Mouse (Mus musculus) hindbrain, embryonic 10.5 days (tissue): Measurements from ENCODE around the gene Ctnnbl1. TPM values are rescaled to one million over a fixed set of nuclear protein-coding genes. Genes with fewer than 3 reads are reported as not detected.

Source experiments
- DNase-seq: peaks from one replicate; pipeline ENCODE4 v3.0.0-alpha.2; 2017; ENCODE audit warnings: low spot score
- H3K27ac ChIP-seq: fragments of 300-500 bp; sonication (generic); 2 replicates; pipeline ENCODE4 v1.5.1; 2016; ENCODE audit warnings: mild to moderate bottlenecking, moderate library complexity
- H3K27me3 ChIP-seq: fragments of 300-500 bp; sonication (generic); 2 replicates; pipeline ENCODE4 v1.6.1; 2016; ENCODE audit warnings: mild to moderate bottlenecking; ENCODE audit not compliant: poor library complexity, insufficient read depth, severe bottlenecking
- H3K36me3 ChIP-seq: fragments of 300-500 bp; sonication (generic); 2 replicates; pipeline ENCODE4 v1.6.1; 2016; ENCODE audit warnings: mild to moderate bottlenecking, moderate library complexity
- H3K4me1 ChIP-seq: fragments of 300-500 bp; sonication (generic); replicated peaks from 2 replicates; pipeline ENCODE4 v1.6.1; 2016; ENCODE audit warnings: mild to moderate bottlenecking
- H3K4me3 ChIP-seq: fragments of 300-500 bp; sonication (generic); 2 replicates; pipeline ENCODE4 v1.5.1; 2016; ENCODE audit warnings: mild to moderate bottlenecking, moderate library complexity
- H3K9me3 ChIP-seq: fragments of 300-500 bp; sonication (generic); 2 replicates; pipeline ENCODE4 v1.6.1; 2016; ENCODE audit warnings: mild to moderate bottlenecking, moderate library complexity
- WGBS: fragments of 180-500 bp; shearing (Covaris S2); methylation state at CpG from one replicate; pipeline ENCODE4 v1.1.7; 2016; 5-methylcytosine and 5-hydroxymethylcytosine counted together
- polyA plus RNA-seq: library from polyadenylated mRNA; unstranded; fragments of >200 nt; fragmentation: Nextera tagmentation; extraction: Ambion mirVana; gene quantifications from 2 replicates; pipeline ENCODE4 v1.2.1, GENCODE M21; 2016

Ctnnbl1 gene
- polyA plus RNA-seq, 1 experiment from 2014 or later: 93.4 TPM

GRCm38 (mm10) chr2:157715586-157716191 is 21.5 kb upstream of the Ctnnbl1 start:
- Histone ChIP-seq H3K4me1 (peaks cover 50% of the 10 kb centered on the region), H3K27ac (peak overlapping the region; percentile 17; the same call in 1 of the 2 replicates), H3K36me3 (no peaks in the 10 kb centered on the region), H3K9me3 (no peaks in the 10 kb centered on the region), H3K27me3 (no peaks in the 10 kb centered on the region), H3K4me3 (no peak overlapping the region)
- DNase-seq: peak; percentile 28
- 48% methylated on average over 12 of the region's 12 CpGs for WGBS

DNA sequence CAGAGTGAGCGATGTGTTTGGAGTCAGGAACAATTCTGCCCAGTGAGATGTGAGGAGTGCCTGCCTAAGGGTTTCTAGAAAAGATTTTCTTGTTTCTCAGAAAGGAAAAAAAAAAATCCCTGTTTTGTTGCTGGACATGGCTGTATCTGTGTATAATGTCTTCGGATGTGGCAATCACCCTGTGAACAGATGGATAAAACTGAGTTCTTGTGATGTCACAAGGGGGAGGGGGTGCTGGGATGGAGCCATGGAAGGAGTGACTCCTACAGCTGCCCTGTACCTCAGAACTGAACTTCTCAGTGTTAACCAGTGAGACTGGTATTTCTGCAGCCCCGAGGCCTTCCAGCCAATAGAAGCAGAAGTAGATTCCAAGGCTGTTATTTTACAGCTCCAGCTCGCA is 18.8 kb upstream of the Ctnnbl1 start:
- Histone ChIP-seq H3K4me3 (no peak overlapping the region), H3K9me3 (no peaks in the 10 kb centered on the region), H3K27me3 (no peaks in the 10 kb centered on the region), H3K27ac (no peak overlapping the region; the same call in 1 of the 2 replicates), H3K36me3 (no peaks in the 10 kb centered on the region), H3K4me1 (peaks cover 39% of the 10 kb centered on the region)
- no peak for DNase-seq
- 67% methylated on average over 4 of the region's 4 CpGs for WGBS

DNA sequence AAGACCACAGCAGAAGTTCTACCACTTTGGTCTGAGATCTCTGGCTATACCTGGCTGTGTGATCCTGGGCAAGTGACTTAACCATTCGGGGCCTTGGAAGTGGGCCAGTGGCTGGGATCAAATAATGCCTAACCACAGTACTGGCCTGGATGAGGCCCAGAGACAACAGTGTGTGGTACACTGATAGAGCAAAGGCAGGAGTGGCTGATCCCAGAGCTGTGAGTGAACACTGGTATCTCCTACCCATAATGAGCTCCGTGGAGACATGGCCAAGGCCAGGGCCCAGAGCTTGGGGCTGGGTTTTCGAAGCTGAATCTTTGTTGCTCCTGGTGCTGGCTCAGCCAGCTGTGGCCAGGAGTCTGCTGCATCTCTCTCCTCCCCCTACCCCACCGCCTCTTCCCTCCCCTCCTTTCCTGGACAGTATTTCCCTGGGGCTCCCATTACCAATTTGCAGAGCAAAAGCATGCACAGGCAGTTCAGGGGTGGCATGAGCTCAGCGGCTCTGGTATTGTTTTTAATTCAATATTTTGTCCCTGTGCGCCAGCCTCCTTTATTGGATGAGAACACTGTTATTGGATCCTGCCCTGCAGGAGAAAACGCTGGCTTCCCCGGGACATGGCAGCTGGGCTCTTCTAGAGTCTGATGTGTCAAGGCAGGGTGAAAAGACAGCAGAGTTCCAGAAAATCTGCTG is 13.2 kb upstream of the Ctnnbl1 start:
- H3K27me3 ChIP-seq: no peaks in the 10 kb centered on the region; the same call in 1 of the 2 replicates
- 56% methylated on average over 8 of the region's 8 CpGs for WGBS
- H3K4me3 ChIP-seq: no peak overlapping the region
- H3K36me3 ChIP-seq: no peaks in the 10 kb centered on the region
- peak; percentile 40 for DNase-seq
- peaks cover 35% of the 10 kb centered on the region for H3K4me1 ChIP-seq
- H3K9me3 ChIP-seq: no peaks in the 10 kb centered on the region
- H3K27ac ChIP-seq: peak overlapping the region; percentile 82

- 63% methylated on average over 5 of the region's 5 CpGs for WGBS
- H3K36me3 ChIP-seq: no peaks in the 10 kb centered on the region
- peak overlapping the region; percentile 82 for H3K27ac ChIP-seq
These were observed 12.7 kb upstream of the Ctnnbl1 start for GRCm38 (mm10) chr2:157724574-157724914.

DNA sequence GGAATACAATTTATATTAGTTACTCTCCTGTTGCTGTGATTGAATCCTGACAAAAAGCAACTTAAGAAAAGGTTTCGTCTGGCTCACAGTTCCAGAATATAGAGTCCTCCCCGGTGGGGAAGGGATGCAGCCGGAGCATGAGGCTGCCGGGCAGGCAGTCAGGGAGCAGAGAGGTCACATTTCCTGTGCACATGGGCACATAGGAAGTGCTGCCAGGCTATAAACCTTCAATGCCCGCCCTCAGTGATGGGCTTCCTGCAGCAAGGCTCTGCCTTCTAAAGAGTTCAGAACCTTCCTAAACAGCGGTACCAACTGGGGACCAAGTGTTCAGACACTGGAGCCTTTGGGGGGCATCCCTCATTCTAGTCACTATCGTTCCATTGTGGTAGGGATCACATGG is 7.4 kb downstream of the Ctnnbl1 start:
- no peak for DNase-seq
- Histone ChIP-seq H3K27ac (no peak overlapping the region), H3K9me3 (no peaks in the 10 kb centered on the region), H3K4me3 (no peak overlapping the region), H3K27me3 (no peaks in the 10 kb centered on the region), H3K4me1 (peaks cover 27% of the 10 kb centered on the region), H3K36me3 (peaks cover 17% of the 10 kb centered on the region; the same call in 1 of the 2 replicates)
- 85% methylated on average over 7 of the region's 7 CpGs for WGBS

More at GRCm38 (mm10) chr2:157724574-157724914, 12.7 kb upstream of the Ctnnbl1 start:
- no peak for DNase-seq
- Histone ChIP-seq H3K4me3 (no peak overlapping the region), H3K27me3 (no peaks in the 10 kb centered on the region; the same call in 1 of the 2 replicates), H3K9me3 (no peaks in the 10 kb centered on the region), H3K4me1 (peaks cover 30% of the 10 kb centered on the region)

- H3K27me3 ChIP-seq: no peaks in the 10 kb centered on the region
- peaks cover 27% of the 10 kb centered on the region for H3K4me1 ChIP-seq
- WGBS: 97% methylated on average over 4 of the region's 4 CpGs
- no peaks in the 10 kb centered on the region for H3K9me3 ChIP-seq
- DNase-seq: no peak
- H3K27ac ChIP-seq: no peak overlapping the region
- H3K4me3 ChIP-seq: no peak overlapping the region
- H3K36me3 ChIP-seq: peaks cover 17% of the 10 kb centered on the region; the same call in 1 of the 2 replicates
These were observed 8.5 kb downstream of the Ctnnbl1 start for GRCm38 (mm10) chr2:157745735-157746134.

DNA sequence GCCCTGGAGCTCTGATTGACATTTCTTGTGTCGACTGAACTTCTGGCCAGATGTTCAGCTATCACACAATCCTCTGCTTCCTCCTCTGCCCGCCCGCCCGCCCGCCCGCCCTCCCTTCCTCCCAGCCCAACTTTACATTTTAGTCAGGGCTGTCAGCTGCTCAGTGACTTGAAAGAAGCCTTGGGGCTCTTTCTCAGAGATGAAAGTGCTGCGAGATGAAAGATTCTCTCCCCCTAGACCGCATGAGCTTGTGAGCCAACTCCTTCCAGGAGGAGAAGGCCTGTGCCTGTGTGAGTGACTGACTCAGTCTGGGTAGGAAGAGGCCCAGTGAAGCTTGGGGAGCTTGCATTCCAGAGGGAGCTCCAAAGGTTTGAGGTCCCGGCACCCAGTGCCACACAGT is 9.4 kb downstream of the Ctnnbl1 start:
- H3K27ac ChIP-seq: peak overlapping the region; percentile 35; the same call in 1 of the 2 replicates
- peaks cover 14% of the 10 kb centered on the region; the same call in 1 of the 2 replicates for H3K36me3 ChIP-seq
- no peaks in the 10 kb centered on the region for H3K27me3 ChIP-seq
- H3K4me3 ChIP-seq: no peak overlapping the region
- H3K9me3 ChIP-seq: no peaks in the 10 kb centered on the region
- DNase-seq: no peak
- WGBS: 54% methylated on average over 9 of the region's 9 CpGs
- H3K4me1 ChIP-seq: peaks cover 30% of the 10 kb centered on the region

GRCm38 (mm10) chr2:157747989-157748388 is 10.8 kb downstream of the Ctnnbl1 start:
- H3K4me1 ChIP-seq: peaks cover 37% of the 10 kb centered on the region
- 76% methylated on average over 2 of the region's 2 CpGs for WGBS
- H3K9me3 ChIP-seq: no peaks in the 10 kb centered on the region
- H3K27me3 ChIP-seq: no peaks in the 10 kb centered on the region
- no peak for DNase-seq
- no peak overlapping the region for H3K27ac ChIP-seq
- no peak overlapping the region for H3K4me3 ChIP-seq
- H3K36me3 ChIP-seq: peaks cover 14% of the 10 kb centered on the region; the same call in 1 of the 2 replicates

DNA sequence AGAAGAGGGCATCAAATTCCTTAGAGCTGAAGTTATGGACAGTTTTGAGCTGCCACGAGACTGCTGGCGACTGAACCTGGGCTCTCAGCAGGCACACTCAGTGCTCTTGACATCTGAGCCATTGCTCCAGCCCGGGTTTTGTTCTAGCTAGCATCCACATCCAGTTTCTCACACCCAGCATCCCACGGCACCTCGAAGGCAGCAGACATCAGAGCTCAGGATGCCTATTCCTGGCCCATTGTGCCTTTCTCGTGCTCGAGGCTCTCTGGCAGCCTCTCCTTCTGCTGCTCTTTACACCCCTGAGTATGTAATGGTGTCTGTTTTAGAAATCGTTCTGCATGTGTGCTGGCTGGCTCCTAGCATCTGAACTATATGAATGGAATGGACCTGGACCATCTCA is 13.3 kb downstream of the Ctnnbl1 start:
- Histone ChIP-seq H3K9me3 (no peaks in the 10 kb centered on the region), H3K4me3 (no peak overlapping the region), H3K36me3 (peaks cover 11% of the 10 kb centered on the region; the same call in 1 of the 2 replicates), H3K4me1 (peaks cover 33% of the 10 kb centered on the region), H3K27ac (no peak overlapping the region), H3K27me3 (no peaks in the 10 kb centered on the region)
- no peak for DNase-seq
- 78% methylated on average over 8 of the region's 8 CpGs for WGBS

DNA sequence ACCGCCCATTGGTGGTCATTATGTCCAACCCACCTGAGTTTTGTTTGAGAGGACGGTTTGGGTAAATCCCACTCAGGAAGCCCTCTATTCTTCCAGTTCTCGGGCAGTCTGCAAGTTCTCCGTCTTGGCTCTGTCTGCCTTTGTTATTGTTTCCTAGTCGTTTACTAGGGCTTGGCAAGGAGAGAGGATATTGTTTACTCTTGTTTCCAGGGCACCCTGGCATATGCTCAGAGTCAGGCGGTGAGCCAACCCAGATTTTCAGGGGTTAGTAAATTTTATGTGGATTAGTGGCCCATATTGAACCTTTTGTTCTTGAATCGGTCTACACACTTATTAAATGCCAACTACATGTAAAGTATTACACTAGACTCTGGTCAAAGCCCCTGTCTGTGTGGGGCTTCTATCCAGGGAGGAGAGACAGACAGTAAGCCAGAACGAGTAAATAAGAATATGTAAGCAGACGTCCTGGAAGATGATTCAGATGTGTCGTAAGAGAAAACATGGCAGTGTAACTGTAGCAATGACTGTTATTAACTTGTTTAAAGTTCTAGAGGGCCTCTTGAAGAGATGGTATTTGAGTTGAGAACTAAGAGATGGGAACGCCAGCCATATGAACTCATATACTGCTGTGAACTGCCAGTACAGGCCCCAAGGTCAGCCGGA is 13.9 kb downstream of the Ctnnbl1 start:
- 87% methylated on average over 12 of the region's 12 CpGs for WGBS
- Histone ChIP-seq H3K4me1 (peaks cover 33% of the 10 kb centered on the region), H3K27me3 (no peaks in the 10 kb centered on the region), H3K27ac (peak overlapping the region; percentile 69), H3K9me3 (no peaks in the 10 kb centered on the region), H3K4me3 (no peak overlapping the region), H3K36me3 (0 out of 2 replicates have a peak, but pooled peaks cover 8% of the 10 kb centered on the region)
- no peak for DNase-seq

GRCm38 (mm10) chr2:157751589-157752373 is 14.6 kb downstream of the Ctnnbl1 start:
- Histone ChIP-seq H3K9me3 (no peaks in the 10 kb centered on the region), H3K4me1 (peaks cover 31% of the 10 kb centered on the region), H3K27ac (peak overlapping the region; percentile 69), H3K27me3 (no peaks in the 10 kb centered on the region), H3K36me3 (0 out of 2 replicates have a peak, but pooled peaks cover 7% of the 10 kb centered on the region), H3K4me3 (no peak overlapping the region)
- DNase-seq: peak; percentile 22
- 72% methylated on average over 22 of the region's 22 CpGs for WGBS

GRCm38 (mm10) chr2:157752374-157752743 is 15.2 kb downstream of the Ctnnbl1 start:
- Histone ChIP-seq H3K27ac (peak overlapping the region; percentile 69), H3K9me3 (no peaks in the 10 kb centered on the region), H3K4me3 (no peak overlapping the region), H3K36me3 (0 out of 2 replicates have a peak, but pooled peaks cover 5% of the 10 kb centered on the region), H3K4me1 (peaks cover 25% of the 10 kb centered on the region), H3K27me3 (no peaks in the 10 kb centered on the region)
- 77% methylated on average over 7 of the region's 7 CpGs for WGBS
- DNase-seq: no peak
